Mouse (Mus musculus) forebrain, embryonic 12.5 days (tissue): Measurements from ENCODE around the gene 2310039H08Rik. TPM values are rescaled to one million over a fixed set of nuclear protein-coding genes. Genes with fewer than 3 reads are reported as not detected.

Experiments
- ATAC-seq: fragments of 200-750 bp; cut with Nextera tagmentation; 2 replicates; pipeline ENCODE4 v1.8.0; 2017; ENCODE audit warnings: moderate TSS enrichment; ENCODE audit not compliant: low FRiP score
- H3K27ac ChIP-seq: fragments of 300-500 bp; sonication (generic); 2 replicates; pipeline ENCODE4 v1.5.1; 2016; ENCODE audit warnings: mild to moderate bottlenecking
- H3K27me3 ChIP-seq: fragments of 300-500 bp; sonication (generic); 2 replicates; pipeline ENCODE4 v1.6.1; 2016; ENCODE audit warnings: mild to moderate bottlenecking
- H3K36me3 ChIP-seq: fragments of 300-500 bp; sonication (generic); replicated peaks from 2 replicates; pipeline ENCODE4 v1.6.1; 2016; ENCODE audit warnings: mild to moderate bottlenecking
- H3K4me1 ChIP-seq: fragments of 300-500 bp; sonication (generic); 2 replicates; pipeline ENCODE4 v1.6.1; 2016
- H3K4me2 ChIP-seq: fragments of 300-500 bp; sonication (generic); 2 replicates; pipeline ENCODE4 v1.6.1; 2016; ENCODE audit warnings: mild to moderate bottlenecking, moderate library complexity
- H3K4me3 ChIP-seq: fragments of 300-500 bp; sonication (generic); replicated peaks from 2 replicates; pipeline ENCODE4 v1.5.1; 2016; ENCODE audit warnings: mild to moderate bottlenecking
- H3K9ac ChIP-seq: fragments of 300-500 bp; sonication (generic); 2 replicates; pipeline ENCODE4 v1.6.1; 2016; ENCODE audit warnings: mild to moderate bottlenecking
- H3K9me3 ChIP-seq: fragments of 300-500 bp; sonication (generic); 2 replicates; pipeline ENCODE4 v1.6.1; 2016
- WGBS: fragments of 180-500 bp; shearing (Covaris S2); methylation state at CpG from one replicate; pipeline ENCODE4 v1.1.7; 2016; 5-methylcytosine and 5-hydroxymethylcytosine counted together
- polyA plus RNA-seq: library from polyadenylated mRNA; unstranded; fragments of >200 nt; fragmentation: Nextera tagmentation; extraction: Ambion mirVana; gene quantifications from 2 replicates; pipeline ENCODE4 v1.2.1, GENCODE M21; 2016

Gene 2310039H08Rik
- polyA plus RNA-seq = 57.2 and 61.2 TPM in 2 replicates

DNA sequence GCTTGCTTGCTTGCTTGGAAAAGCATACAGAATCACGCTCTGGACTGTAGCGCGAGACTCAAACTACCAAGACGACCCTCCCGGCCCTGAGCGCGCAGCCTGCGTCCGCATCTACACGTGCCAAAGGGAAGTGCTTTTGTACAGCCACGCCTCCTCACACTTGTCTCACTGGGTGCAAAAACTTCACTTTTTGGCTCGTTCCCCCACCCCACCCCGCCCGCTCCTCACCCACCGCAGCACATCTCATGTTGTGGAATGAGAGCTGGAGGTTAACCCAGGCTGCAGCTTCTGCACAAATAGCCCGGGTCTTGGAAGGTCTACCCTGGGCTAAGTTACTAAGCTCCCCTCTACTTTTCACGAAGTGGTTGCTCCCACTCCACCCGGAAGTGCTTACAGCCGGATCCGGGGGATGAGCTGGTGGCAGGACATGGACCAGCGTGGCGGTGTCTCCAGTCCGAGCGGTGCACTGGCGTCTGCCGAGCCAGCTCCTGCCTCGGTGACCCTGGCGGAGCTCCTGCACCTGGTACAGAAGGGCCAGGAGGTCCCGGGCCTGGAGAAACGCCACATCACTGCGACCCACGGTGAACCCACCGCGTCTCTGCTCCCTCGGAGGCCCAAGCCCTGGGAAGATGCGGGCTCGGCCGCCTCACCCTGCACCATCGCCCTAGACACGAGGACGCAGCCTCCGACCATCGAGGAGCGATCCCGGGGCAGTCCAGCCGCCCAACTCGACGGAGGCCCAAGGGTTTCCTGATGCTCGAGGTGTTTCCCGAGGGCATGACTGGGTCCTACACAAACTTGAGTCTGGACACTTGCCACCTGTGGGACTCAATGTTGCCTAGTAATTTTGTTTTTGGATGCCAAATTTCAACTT is at the start of gene 2310039H08Rik:
Gene 2310039H08Rik (plus strand): TSS at position 232 of the 874 bp plus-strand sequence.
- peak within 1 kb of the TSS; percentile 93 for H3K4me2 ChIP-seq
- H3K4me3 ChIP-seq = peak within 1 kb of the TSS; percentile 79
- peaks cover 37% of the 10 kb centered on the region for H3K36me3 ChIP-seq
- peak within 1 kb of the TSS; percentile 76 for H3K9ac ChIP-seq
- under 1% methylated on average over 49 of the region's 50 CpGs for WGBS
- no peaks in the 10 kb centered on the region for H3K27me3 ChIP-seq
- peak within 1 kb of the TSS; percentile 62 for H3K27ac ChIP-seq
- no peaks in the 10 kb centered on the region for H3K9me3 ChIP-seq
- ATAC-seq = peak; percentile 92
- H3K4me1 ChIP-seq = peaks cover 19% of the 10 kb centered on the region

DNA sequence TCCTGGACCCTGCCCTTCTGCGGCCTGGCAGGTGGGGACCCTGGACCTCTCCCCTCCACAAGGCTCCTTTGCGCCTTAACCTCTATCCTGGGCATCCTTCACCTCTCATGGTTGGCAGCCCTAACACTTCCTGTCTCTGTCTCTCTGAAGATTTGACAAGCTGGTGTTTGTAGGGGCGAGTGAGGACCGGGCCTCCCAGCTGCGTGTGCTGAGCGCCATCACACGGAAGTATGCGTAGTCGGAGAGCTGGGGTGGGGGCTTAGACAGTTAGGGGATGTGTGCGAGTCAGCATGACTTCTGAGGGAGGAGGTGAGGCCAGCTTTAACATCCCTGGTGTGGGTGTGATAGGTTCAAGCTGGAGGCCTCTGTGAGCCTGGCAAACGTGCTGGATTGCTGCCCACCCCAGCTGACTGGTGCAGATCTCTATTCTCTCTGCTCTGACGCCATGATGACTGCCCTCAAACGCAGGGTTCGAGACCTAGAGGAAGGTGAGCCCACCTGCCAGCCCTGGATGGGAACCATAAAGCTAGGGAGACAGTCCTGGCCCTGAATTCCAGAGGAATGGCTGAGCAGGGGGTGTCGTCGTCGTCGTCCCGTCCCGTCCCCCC is 47.9 kb upstream of the 2310039H08Rik start:
- ATAC-seq = no peak
- Histone ChIP-seq H3K9ac (no peak overlapping the region), H3K4me3 (no peak overlapping the region), H3K9me3 (no peaks in the 10 kb centered on the region), H3K4me2 (no peak overlapping the region), H3K4me1 (no peaks in the 10 kb centered on the region), H3K27ac (no peak overlapping the region), H3K36me3 (peaks cover 28% of the 10 kb centered on the region), H3K27me3 (peaks cover 18% of the 10 kb centered on the region)
- WGBS = 81% methylated on average over 20 of the region's 20 CpGs

DNA sequence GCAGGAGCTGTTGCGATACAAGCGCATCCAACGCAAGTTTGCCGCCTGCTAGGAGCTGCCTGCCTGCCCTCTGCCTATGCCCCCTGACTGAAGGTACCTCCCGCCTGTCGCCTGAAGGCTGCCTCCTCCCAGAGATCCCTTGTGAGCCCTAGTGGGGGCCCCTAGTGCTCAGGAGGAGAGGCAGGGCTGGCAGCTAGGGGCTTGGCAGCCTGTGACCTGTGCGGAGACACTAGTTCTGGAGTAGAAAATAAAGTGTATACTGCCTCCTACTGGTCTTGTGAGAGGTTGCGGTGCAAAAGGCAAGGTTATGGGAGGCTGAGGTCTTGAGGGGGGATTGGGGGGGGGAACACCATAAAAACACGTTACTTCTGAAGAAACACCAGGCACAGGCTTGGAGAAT is 47.2 kb upstream of the 2310039H08Rik start:
- H3K36me3 ChIP-seq = peaks cover 27% of the 10 kb centered on the region
- no peaks in the 10 kb centered on the region for H3K4me1 ChIP-seq
- no peak for ATAC-seq
- H3K9me3 ChIP-seq = no peaks in the 10 kb centered on the region
- WGBS = 36% methylated on average over 9 of the region's 9 CpGs
- H3K4me2 ChIP-seq = no peak overlapping the region
- no peak overlapping the region for H3K4me3 ChIP-seq
- H3K9ac ChIP-seq = no peak overlapping the region
- H3K27me3 ChIP-seq = peaks cover 21% of the 10 kb centered on the region
- no peak overlapping the region for H3K27ac ChIP-seq

DNA sequence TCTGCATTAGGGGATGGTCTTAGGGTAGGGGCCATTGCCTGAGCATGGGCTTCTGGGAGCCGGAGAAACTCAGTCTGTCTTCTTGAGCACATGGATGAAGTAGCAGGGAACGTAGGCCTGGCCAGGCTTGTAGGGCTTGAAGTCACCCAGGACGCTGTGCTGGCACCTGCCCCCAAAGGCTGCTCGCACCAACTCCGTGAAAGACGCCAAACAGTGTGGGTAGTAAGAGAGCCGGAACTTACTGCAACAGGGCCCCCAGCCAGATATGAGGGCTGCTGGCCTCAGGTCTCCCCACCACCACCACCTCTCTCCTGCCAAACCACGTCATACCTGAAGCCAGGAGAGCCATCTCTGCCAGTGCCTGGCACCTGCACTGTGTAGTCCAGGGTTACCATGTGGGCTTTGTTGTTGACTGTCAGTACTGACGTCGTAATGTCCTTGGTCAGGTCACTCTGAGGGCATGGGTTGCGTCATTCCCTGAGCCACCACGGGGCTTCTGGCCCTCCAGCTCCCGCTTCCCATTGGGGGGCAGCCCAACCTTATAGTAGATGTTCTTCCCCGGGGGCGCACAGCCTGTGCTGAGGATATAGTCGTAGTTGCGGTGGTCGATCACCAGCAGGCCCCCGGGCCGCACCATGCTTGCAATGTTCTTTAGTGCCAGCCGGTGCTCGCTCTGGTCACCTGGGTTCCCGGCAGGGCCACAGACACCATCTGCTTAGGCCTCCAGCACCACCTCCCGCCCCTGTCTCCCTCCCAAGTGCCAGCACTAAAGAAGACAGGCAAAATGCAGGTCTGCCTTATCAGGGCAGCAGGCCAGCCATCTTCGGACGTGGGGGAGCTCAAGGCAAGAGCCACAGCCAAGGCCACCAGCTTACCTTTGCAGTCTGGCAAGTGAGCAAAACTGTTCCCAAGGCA is 46.4 kb upstream of the 2310039H08Rik start:
- Histone ChIP-seq H3K4me1 (no peaks in the 10 kb centered on the region), H3K27me3 (peaks cover 21% of the 10 kb centered on the region), H3K27ac (no peak overlapping the region), H3K4me2 (no peak overlapping the region), H3K4me3 (no peak overlapping the region), H3K9ac (no peak overlapping the region), H3K9me3 (no peaks in the 10 kb centered on the region), H3K36me3 (peaks cover 22% of the 10 kb centered on the region)
- ATAC-seq = no peak
- WGBS = 94% methylated on average over 26 of the region's 26 CpGs

DNA sequence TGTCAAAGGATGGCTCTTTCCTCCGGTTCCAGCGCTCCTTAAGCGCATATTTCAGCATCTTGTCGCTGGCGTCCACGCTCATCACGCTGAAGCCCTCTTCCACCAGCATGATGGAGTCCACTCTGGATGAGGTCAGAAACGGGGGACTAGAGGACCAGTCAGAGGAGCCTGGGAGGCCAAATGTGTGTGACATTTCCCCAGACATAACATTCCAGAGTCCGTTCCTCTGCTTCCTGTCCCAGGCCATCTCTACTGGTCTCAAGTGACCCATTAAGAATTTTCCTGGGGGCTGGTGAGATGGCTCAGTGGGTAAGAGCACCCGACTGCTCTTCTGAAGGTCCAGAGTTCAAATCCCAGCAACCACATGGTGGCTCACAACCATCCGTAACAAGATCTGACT is 45.2 kb upstream of the 2310039H08Rik start:
- no peak for ATAC-seq
- peaks cover 21% of the 10 kb centered on the region for H3K27me3 ChIP-seq
- WGBS = 95% methylated on average over 11 of the region's 11 CpGs

DNA sequence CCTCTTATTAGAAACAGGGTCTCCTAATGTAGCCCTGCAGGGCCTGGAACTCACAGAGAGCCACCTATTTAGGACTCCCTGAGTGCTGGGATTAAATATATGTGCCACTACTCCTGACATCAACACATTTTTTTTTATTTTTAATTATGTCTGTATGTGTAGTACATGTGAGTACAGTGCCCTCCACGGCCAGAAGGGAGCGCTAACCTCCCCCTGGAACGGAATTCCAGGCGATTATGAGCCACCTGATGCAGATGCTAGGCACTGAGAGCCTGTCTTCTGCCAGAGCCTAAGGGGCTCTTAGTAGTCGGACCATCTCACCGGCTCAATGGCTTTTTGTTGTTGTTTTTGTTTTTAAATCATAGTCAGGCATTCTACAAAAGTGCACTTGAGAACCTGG is 44.4 kb upstream of the 2310039H08Rik start:
- ATAC-seq = no peak
- 35% methylated on average over 6 of the region's 6 CpGs for WGBS

More for the DNA sequence above, 45.2 kb upstream of the 2310039H08Rik start:
- Histone ChIP-seq H3K4me1 (no peaks in the 10 kb centered on the region), H3K9ac (no peak overlapping the region), H3K27ac (no peak overlapping the region), H3K9me3 (no peaks in the 10 kb centered on the region), H3K4me2 (no peak overlapping the region), H3K4me3 (no peak overlapping the region), H3K36me3 (peaks cover 17% of the 10 kb centered on the region)

DNA sequence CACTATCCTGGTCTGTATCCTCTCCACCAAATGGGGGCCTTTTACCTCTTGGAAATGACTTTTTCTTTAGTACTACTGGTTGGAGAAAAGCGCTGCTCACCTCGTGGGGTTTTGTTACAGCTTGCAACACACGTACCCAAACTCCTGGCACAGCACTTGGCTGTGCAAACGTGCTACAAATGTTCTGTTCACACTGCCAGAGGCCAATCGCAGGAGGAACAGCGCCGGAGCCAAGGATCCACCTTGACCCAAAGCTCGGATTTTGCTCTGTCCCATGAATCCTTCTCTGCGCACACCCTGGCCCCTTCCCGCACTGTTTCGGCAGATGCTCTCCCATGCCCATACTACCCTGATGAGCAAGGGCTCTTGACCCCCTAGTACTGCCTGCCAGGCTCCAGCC is 43.9 kb upstream of the 2310039H08Rik start:
- Histone ChIP-seq H3K27ac (no peak overlapping the region), H3K4me3 (no peak overlapping the region), H3K36me3 (peaks cover 9% of the 10 kb centered on the region), H3K4me1 (no peaks in the 10 kb centered on the region), H3K9me3 (no peaks in the 10 kb centered on the region), H3K9ac (no peak overlapping the region), H3K4me2 (no peak overlapping the region), H3K27me3 (peaks cover 21% of the 10 kb centered on the region)
- no peak for ATAC-seq
- 52% methylated on average over 11 of the region's 11 CpGs for WGBS

More for the DNA sequence above, 44.4 kb upstream of the 2310039H08Rik start:
- H3K4me3 ChIP-seq = no peak overlapping the region
- peaks cover 13% of the 10 kb centered on the region for H3K36me3 ChIP-seq
- H3K9ac ChIP-seq = no peak overlapping the region
- H3K9me3 ChIP-seq = no peaks in the 10 kb centered on the region
- no peak overlapping the region for H3K27ac ChIP-seq
- peaks cover 21% of the 10 kb centered on the region for H3K27me3 ChIP-seq
- no peak overlapping the region for H3K4me2 ChIP-seq
- H3K4me1 ChIP-seq = no peaks in the 10 kb centered on the region

DNA sequence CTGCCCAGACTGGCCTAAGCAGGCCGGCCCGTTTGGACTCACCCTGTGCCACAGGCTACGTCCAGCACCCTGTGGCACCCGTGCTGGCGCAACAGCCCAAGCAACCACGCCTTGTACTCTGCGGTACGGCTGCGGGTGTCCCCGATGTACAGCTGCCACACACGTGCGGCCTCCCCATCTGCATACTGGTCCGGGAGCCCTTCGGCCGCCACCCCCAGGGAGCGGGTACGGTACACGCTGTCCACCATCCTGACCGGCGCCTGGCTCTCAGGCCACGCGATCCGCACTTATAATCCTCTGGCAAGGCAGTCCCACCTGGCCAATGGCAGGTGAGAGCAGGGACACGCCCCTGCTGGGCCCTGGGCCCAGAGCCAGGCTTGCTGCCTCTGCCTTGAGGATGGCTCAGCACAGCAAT is 43.5 kb upstream of the 2310039H08Rik start, which contains the start of gene Gnmt:
Gene Gnmt (minus strand): TSS at position 265 of the 415 bp plus-strand sequence.
- peak within 1 kb of the TSS; percentile 11; the same call in 1 of the 2 replicates for H3K4me2 ChIP-seq
- WGBS = 19% methylated on average over 23 of the region's 24 CpGs
- peaks cover 9% of the 10 kb centered on the region for H3K36me3 ChIP-seq
- no peak within 1 kb of the TSS for H3K27ac ChIP-seq
- H3K4me3 ChIP-seq = no peak within 1 kb of the TSS
- ATAC-seq = no peak
- no peaks in the 10 kb centered on the region for H3K9me3 ChIP-seq
- peaks cover 21% of the 10 kb centered on the region for H3K27me3 ChIP-seq
- H3K4me1 ChIP-seq = no peaks in the 10 kb centered on the region
- no peak within 1 kb of the TSS for H3K9ac ChIP-seq

DNA sequence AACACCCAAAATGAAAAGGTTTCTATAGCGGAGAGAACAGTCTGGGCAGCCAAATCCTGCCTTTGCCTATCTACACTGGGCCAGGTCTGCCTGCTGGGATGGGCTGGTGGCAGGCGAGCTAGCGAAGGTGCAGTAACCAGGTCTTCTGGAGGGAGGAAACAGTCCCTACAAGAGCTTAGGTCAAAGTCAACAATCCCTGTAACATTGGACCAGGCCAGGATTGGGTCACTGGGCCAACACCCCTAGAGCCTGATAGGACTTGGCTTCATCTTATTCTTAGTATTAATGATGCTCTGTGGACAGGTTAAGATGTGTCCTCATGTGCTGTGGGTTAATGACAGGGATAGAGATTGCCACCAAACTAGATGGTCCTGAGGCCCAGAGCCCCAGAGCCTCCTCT is 38.4 kb upstream of the 2310039H08Rik start:
- ATAC-seq = no peak
- Histone ChIP-seq H3K9ac (no peak overlapping the region), H3K4me2 (no peak overlapping the region), H3K9me3 (no peaks in the 10 kb centered on the region), H3K27ac (no peak overlapping the region), H3K4me3 (no peak overlapping the region), H3K27me3 (peaks cover 8% of the 10 kb centered on the region), H3K36me3 (peaks cover 34% of the 10 kb centered on the region), H3K4me1 (no peaks in the 10 kb centered on the region)
- WGBS = 90% methylated on average over 3 of the region's 3 CpGs

DNA sequence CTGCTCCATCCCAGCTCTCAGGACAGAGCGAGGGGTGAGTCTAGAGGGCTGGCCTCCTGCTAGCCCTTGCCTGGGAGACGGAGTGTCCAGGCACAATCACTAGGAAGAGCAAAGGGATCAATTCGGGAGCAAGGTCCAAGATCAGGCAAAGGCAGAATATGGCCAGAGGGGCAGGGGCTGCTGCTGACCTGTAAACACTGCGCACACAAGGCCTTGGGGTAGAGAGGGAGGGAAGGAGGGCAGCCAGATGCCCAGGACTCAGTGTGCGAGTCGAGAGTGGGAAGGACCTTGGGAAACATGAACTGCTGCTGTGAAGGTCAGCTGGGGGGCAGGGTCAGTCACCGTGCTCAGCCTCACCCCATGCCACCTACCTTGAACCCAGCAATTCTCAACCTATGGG is 37.1 kb upstream of the 2310039H08Rik start:
- Histone ChIP-seq H3K4me3 (no peak overlapping the region), H3K9me3 (no peaks in the 10 kb centered on the region), H3K4me1 (no peaks in the 10 kb centered on the region), H3K9ac (no peak overlapping the region), H3K36me3 (peaks cover 34% of the 10 kb centered on the region), H3K4me2 (no peak overlapping the region), H3K27me3 (no peaks in the 10 kb centered on the region), H3K27ac (no peak overlapping the region)
- WGBS = 87% methylated on average over 7 of the region's 7 CpGs
- no peak for ATAC-seq

DNA sequence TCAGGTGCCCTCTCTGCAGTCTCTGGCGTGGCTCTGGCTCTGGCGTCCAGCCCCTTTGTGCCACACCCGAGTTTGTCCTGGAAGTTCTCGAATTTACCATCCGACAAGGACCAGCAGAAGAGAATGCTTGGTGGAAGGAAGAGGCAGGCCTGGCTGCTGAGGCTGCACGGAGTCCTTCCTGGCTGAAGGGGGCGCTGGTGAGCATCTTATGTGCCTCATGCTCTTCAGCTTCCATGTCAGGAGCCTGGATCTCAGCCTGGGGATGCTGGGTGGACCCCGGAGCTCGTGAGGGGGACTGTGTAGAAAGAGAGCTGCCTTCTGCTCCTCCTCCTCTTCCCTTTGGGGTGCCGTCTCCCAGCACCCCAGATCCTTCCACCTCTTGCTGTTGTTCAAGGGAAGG is 36.3 kb upstream of the 2310039H08Rik start:
- peaks cover 36% of the 10 kb centered on the region for H3K36me3 ChIP-seq

DNA sequence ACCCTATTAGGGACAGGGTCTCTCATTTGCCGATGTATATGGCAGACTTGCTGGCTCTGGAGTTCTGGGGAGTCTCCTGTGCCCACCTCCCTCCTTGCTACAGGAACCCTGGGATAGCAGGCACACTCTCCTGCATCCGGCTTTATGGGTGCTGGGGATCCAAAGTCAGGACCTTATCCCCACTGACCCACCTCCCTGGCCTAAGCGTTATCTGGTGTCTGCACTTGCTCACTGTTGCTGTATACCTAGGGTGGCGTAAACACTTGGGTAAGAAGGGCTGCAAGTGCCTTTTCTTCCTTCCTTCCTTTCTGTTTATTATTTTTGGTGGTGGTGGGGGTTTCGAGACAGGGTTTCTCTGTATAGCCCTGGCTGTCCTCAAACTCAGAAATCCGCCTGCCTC is 31.1 kb upstream of the 2310039H08Rik start:
- Histone ChIP-seq H3K4me2 (no peak overlapping the region), H3K4me3 (no peak overlapping the region), H3K27me3 (no peaks in the 10 kb centered on the region), H3K36me3 (peaks cover 55% of the 10 kb centered on the region), H3K9ac (no peak overlapping the region), H3K4me1 (no peaks in the 10 kb centered on the region), H3K27ac (no peak overlapping the region), H3K9me3 (no peaks in the 10 kb centered on the region)
- ATAC-seq = no peak
- WGBS = 94% methylated on average over 6 of the region's 6 CpGs

More for the DNA sequence above, 36.3 kb upstream of the 2310039H08Rik start:
- H3K4me2 ChIP-seq = no peak overlapping the region
- no peak overlapping the region for H3K27ac ChIP-seq
- 60% methylated on average over 10 of the region's 10 CpGs for WGBS
- no peaks in the 10 kb centered on the region for H3K4me1 ChIP-seq
- no peak overlapping the region for H3K9ac ChIP-seq
- no peaks in the 10 kb centered on the region for H3K27me3 ChIP-seq
- no peaks in the 10 kb centered on the region for H3K9me3 ChIP-seq
- ATAC-seq = no peak
- no peak overlapping the region for H3K4me3 ChIP-seq
